Mouse (Mus musculus): ENCODE data around the gene Trmt61a.
"Not testable (repeated sequence)": the region's sequence is repeated elsewhere in the genome, so short reads cannot be mapped to it uniquely, and the experiment has no call there.

Trmt61a gene

GRCm38 (mm10) chr12:111677882-111678669, at the start of gene Trmt61a:
Gene Trmt61a (plus strand): TSS chr12:111678105.
- peak; percentile 86 for DNase-seq

- DNase-seq: peak; percentile 57
Observed at GRCm38 (mm10) chr12:111648061-111648645, 29.8 kb upstream of the Trmt61a start.

- DNase-seq: no peak
Observed at GRCm38 (mm10) chr12:111652953-111653352, 25.0 kb upstream of the Trmt61a start.

GRCm38 (mm10) chr12:111653434-111653833, 24.5 kb upstream of the Trmt61a start:
- peak; percentile 82 for DNase-seq

- no peak for DNase-seq
Observed at GRCm38 (mm10) chr12:111655695-111656094, 22.2 kb upstream of the Trmt61a start.

GRCm38 (mm10) chr12:111659331-111659730, 18.6 kb upstream of the Trmt61a start:
- no peak for DNase-seq

GRCm38 (mm10) chr12:111660628-111661027, 17.3 kb upstream of the Trmt61a start:
- DNase-seq: no peak

- DNase-seq: not testable (repeated sequence)
Observed at GRCm38 (mm10) chr12:111661554-111661953, 16.4 kb upstream of the Trmt61a start.

- DNase-seq: no peak
Observed at GRCm38 (mm10) chr12:111663228-111664143, 14.4 kb upstream of the Trmt61a start.

- no peak for DNase-seq
Observed at GRCm38 (mm10) chr12:111664144-111664634, 13.7 kb upstream of the Trmt61a start.

- no peak for DNase-seq
Observed at GRCm38 (mm10) chr12:111665041-111665880, 12.6 kb upstream of the Trmt61a start.

GRCm38 (mm10) chr12:111666380-111666779, 11.5 kb upstream of the Trmt61a start:
- no peak for DNase-seq

- no peak for DNase-seq
Observed at GRCm38 (mm10) chr12:111667421-111667820, 10.5 kb upstream of the Trmt61a start.

GRCm38 (mm10) chr12:111668457-111668912, 9.4 kb upstream of the Trmt61a start:
- DNase-seq: peak; percentile 97

- DNase-seq: peak; percentile 50
Observed at GRCm38 (mm10) chr12:111669000-111669788, 8.7 kb upstream of the Trmt61a start.

- peak; percentile 49 for DNase-seq
Observed at GRCm38 (mm10) chr12:111669961-111670360, 7.9 kb upstream of the Trmt61a start.

- peak; percentile 86 for DNase-seq
Observed at GRCm38 (mm10) chr12:111670371-111670971, 7.4 kb upstream of the Trmt61a start.

GRCm38 (mm10) chr12:111670976-111671375, 6.9 kb upstream of the Trmt61a start:
- no peak for DNase-seq

- DNase-seq: peak; percentile 81
Observed at GRCm38 (mm10) chr12:111671431-111671902, 6.4 kb upstream of the Trmt61a start.

GRCm38 (mm10) chr12:111672176-111672575, 5.7 kb upstream of the Trmt61a start, which contains the start of gene Ckb:
Gene Ckb (minus strand): TSS chr12:111672338.
- DNase-seq: peak; percentile 93

Data from cerebellum, adult 8-10 months (tissue).